Mouse (Mus musculus) liver, embryonic 16.5 days (tissue): Measurements from ENCODE around the gene Xrn1. TPM values are rescaled to one million over a fixed set of nuclear protein-coding genes. Genes with fewer than 3 reads are reported as not detected.
"Not testable (repeated sequence)": the region's sequence is repeated elsewhere in the genome, so short reads cannot be mapped to it uniquely, and the experiment has no call there.

Experiments
- ATAC-seq: fragments of 200-750 bp; cut with Nextera tagmentation; 2 replicates; pipeline ENCODE4 v1.8.0; 2017; ENCODE audit warnings: low read depth, mild to moderate bottlenecking, moderate number of reproducible peaks, moderate library complexity
- H3K27ac ChIP-seq: fragments of 300-500 bp; sonication (generic); 2 replicates; pipeline ENCODE4 v1.5.1; 2014; ENCODE audit warnings: mild to moderate bottlenecking, low read length
- H3K27me3 ChIP-seq: fragments of 300-500 bp; sonication (generic); 2 replicates; pipeline ENCODE4 v1.6.1; 2014; ENCODE audit warnings: low read depth, low read length, mixed read lengths; ENCODE audit not compliant: control insufficient read depth, insufficient read depth
- H3K36me3 ChIP-seq: fragments of 300-500 bp; sonication (generic); 2 replicates; pipeline ENCODE4 v1.6.1; 2014; ENCODE audit warnings: mild to moderate bottlenecking; ENCODE audit not compliant: control insufficient read depth, insufficient read depth
- H3K4me1 ChIP-seq: fragments of 300-500 bp; sonication (generic); 2 replicates; pipeline ENCODE4 v1.6.1; 2014; ENCODE audit warnings: low read depth, low read length, mixed read lengths; ENCODE audit not compliant: control insufficient read depth
- H3K4me2 ChIP-seq: fragments of 300-500 bp; sonication (generic); 2 replicates; pipeline ENCODE4 v1.6.1; 2014; ENCODE audit warnings: low read depth, low read length, mixed read lengths
- H3K4me3 ChIP-seq: fragments of 300-500 bp; sonication (generic); 2 replicates; pipeline ENCODE4 v1.5.1; 2014; ENCODE audit warnings: low read depth, mild to moderate bottlenecking, low read length
- H3K9ac ChIP-seq: fragments of 300-500 bp; sonication (generic); 2 replicates; pipeline ENCODE4 v1.6.1; 2014; ENCODE audit warnings: low read depth, low read length
- H3K9me3 ChIP-seq: fragments of 300-500 bp; sonication (generic); replicated peaks from 2 replicates; pipeline ENCODE4 v1.6.1; 2016; ENCODE audit warnings: low read length; ENCODE audit not compliant: control insufficient read depth
- WGBS: fragments of 180-500 bp; shearing (Covaris S2); extraction: QIAGEN DNeasy Blood & Tissue Kit; methylation state at CpG from one replicate; pipeline ENCODE4 v1.1.7; 2014; ENCODE audit not compliant: insufficient replicate concordance; 5-methylcytosine and 5-hydroxymethylcytosine counted together
- polyA plus RNA-seq: library from polyadenylated mRNA; unstranded; fragments of >200 nt; fragmentation: Nextera tagmentation; extraction: Ambion mirVana; gene quantifications from 2 replicates; pipeline ENCODE4 v1.2.1, GENCODE M21; 2015

Xrn1 gene
- polyA plus RNA-seq, 1 experiment from 2014 or later, result 6.1 TPM

DNA sequence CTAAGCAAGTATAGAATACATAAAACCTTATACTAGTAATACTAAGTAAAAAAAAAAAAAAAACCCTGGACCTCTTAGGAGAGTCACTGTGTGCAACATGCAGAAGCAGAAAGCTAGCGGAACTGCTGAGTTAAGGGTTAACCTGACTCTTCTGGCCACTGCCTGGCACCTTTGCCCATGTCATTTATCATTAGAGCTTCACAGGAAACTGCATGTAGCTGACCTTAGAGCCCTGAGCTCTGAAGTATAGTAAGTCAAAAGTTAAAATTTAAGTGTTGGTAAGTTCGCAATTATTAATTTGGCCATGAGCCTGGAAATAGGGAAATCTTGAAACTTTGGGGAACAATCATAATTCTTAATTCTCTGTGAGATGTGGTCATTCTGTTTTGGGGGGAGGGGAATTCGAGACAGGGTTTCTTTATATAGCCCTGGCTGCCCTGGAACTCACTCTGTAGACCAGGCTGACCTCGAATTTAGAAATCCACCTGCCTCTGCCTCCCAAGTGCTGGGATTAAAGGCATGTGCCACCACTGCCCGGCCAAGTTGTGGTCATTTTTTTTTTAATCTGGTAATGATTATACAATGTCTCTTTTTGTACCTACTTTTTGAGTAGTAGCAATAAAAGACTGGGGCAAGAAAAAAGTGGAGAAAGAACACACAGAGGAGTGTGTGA is 109.4 kb downstream of the Xrn1 start:
- ATAC-seq, result no peak
- no peaks in the 10 kb centered on the region for H3K27me3 ChIP-seq
- no peaks in the 10 kb centered on the region for H3K4me1 ChIP-seq
- no peak overlapping the region for H3K4me2 ChIP-seq
- H3K9me3 ChIP-seq, result no peaks in the 10 kb centered on the region
- no peak overlapping the region for H3K4me3 ChIP-seq
- H3K9ac ChIP-seq, result no peak overlapping the region
- H3K27ac ChIP-seq, result no peak overlapping the region
- WGBS, result 63% methylated on average over 5 of the region's 5 CpGs
- peaks cover under 1% of the 10 kb centered on the region; the same call in 1 of the 2 replicates for H3K36me3 ChIP-seq

DNA sequence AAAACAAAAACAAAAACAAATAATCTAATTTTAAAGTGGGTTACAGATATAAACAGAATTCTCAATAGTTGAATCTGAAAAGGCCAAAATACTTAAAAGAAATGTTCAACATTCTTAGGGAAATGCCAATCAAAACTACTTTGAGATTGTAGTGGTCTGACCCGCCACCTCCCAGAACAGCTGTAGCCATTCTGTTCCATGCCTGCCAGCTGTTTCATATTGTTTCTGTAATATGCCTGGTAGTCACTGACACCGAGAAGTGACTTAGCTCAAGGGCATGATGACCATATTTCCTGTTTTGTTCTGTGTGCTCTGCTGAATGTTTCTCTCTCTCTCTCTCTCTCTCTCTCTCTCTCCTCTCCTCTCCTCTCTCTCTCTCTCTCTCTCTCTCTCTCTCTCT is 112.9 kb downstream of the Xrn1 start:
- Histone ChIP-seq H3K4me3 (no peak overlapping the region), H3K27ac (no peak overlapping the region), H3K9me3 (no peaks in the 10 kb centered on the region), H3K4me2 (no peak overlapping the region), H3K27me3 (no peaks in the 10 kb centered on the region; the same call in 1 of the 2 replicates), H3K9ac (no peak overlapping the region), H3K36me3 (no peaks in the 10 kb centered on the region), H3K4me1 (no peaks in the 10 kb centered on the region)
- WGBS, result 43% methylated on average over 2 of the region's 2 CpGs
- ATAC-seq, result no peak

DNA sequence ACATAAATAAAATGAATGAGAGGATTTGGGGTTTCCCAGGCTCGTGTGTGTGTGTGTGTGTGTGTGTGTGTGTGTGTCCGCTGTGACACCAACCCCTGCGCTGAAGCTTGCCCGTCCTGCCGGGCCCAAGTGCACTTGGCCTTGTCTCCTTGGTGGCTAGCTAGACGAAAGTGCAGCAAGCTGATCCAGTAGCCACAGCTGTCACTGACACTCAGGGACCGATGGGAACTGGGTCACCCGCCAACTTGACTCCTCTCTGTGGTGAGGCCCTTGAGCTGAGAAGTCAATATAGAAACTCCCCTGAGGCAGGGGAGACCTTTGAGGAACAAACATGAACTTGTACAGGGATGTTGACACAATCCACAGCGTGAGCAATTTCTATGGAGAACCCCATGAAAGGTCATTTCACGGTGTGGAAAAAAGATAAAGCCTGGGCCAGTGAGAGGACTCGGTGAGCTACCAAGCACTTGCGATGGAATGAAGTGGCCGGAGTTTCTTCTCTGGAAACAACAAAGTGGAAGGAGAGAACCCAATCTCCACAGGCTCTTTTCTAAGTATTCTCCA is 124.3 kb downstream of the Xrn1 start:
- Histone ChIP-seq H3K4me1 (no peaks in the 10 kb centered on the region), H3K9me3 (no peaks in the 10 kb centered on the region), H3K4me3 (no peak overlapping the region), H3K9ac (no peak overlapping the region), H3K36me3 (no peaks in the 10 kb centered on the region), H3K27me3 (peaks cover 20% of the 10 kb centered on the region), H3K27ac (no peak overlapping the region), H3K4me2 (no peak overlapping the region)
- 70% methylated on average over 13 of the region's 13 CpGs for whole genome bisulfite sequencing
- no peak for ATAC-seq

DNA sequence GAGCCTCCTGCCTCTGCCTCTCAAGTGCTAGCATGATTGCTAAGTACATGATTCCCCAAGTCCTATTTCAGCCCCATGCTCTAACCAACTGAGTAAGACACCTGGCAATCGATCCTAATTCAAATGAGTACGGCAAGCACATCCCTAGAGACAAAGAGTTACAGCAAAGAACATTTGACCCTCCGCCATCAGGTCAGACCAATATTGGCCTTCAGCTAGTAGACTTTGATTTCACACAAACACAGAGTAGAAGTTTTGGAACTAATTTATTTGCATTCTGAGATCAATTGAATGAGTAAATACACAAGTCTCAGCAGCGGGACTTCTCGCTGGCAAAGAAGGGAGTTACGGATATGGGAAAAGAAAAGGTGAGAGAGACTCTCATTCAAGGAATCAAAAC is 130.7 kb downstream of the Xrn1 start:
- no peaks in the 10 kb centered on the region for H3K36me3 ChIP-seq
- 68% methylated on average over 6 of the region's 6 CpGs for WGBS
- no peaks in the 10 kb centered on the region for H3K4me1 ChIP-seq
- H3K4me3 ChIP-seq, result no peak overlapping the region
- no peak for ATAC-seq
- no peak overlapping the region for H3K4me2 ChIP-seq
- H3K9ac ChIP-seq, result no peak overlapping the region
- peaks cover 15% of the 10 kb centered on the region; the same call in 1 of the 2 replicates for H3K27me3 ChIP-seq
- H3K9me3 ChIP-seq, result no peaks in the 10 kb centered on the region
- no peak overlapping the region for H3K27ac ChIP-seq

DNA sequence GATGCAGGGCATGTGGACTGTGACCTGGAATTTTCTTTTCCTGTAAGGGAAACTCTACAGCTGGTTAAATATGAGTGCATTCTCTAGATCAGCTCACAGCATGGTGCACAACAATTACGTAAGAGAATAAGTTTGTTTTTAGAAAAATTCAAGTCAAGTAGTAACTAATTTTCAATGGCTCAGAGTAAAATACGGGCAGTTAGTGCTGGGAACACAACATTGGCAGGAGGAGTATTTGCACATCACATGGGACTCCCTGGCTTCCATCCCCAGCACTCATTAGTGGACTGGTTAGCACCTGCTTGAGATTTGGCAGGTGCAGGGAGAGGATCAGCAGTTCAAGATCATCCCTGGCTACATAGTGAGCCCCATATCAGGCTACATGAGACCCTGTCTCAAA is 133.1 kb downstream of the Xrn1 start:
- Histone ChIP-seq H3K4me3 (no peak overlapping the region), H3K27me3 (peaks cover 14% of the 10 kb centered on the region)
- 67% methylated on average over 2 of the region's 2 CpGs for WGBS

DNA sequence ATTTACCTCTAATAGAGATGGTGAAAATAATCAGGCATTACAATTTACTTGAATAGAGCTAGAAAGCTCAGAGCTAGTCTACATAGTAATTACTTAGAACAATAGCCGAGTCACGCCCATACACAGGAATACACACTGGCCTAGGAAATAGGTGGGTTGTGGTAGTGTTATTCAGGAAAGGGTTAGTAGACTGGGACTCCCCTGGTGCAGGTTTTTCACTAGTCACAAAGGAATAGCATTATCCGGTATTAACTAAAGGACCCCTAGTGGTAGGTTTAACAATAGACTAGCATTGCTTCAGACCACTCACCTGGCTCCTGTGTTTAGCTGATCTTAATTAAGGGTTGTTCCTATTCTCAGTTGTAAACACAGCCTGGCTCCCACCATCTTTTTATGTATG is 133.9 kb downstream of the Xrn1 start:
- not testable (repeated sequence) for H3K9me3 ChIP-seq, H3K4me3 ChIP-seq, H3K36me3 ChIP-seq, ATAC-seq, H3K4me1 ChIP-seq, H3K27ac ChIP-seq, H3K9ac ChIP-seq, H3K4me2 ChIP-seq
- 75% methylated on average over 3 of the region's 3 CpGs for WGBS
- peaks cover 14% of the 10 kb centered on the region for H3K27me3 ChIP-seq

More for the DNA sequence above, 133.1 kb downstream of the Xrn1 start:
- no peak overlapping the region for H3K4me2 ChIP-seq
- H3K9me3 ChIP-seq, result peaks cover 2% of the 10 kb centered on the region; the same call in 1 of the 2 replicates
- H3K4me1 ChIP-seq, result no peaks in the 10 kb centered on the region
- H3K36me3 ChIP-seq, result no peaks in the 10 kb centered on the region
- no peak for ATAC-seq
- no peak overlapping the region for H3K9ac ChIP-seq
- no peak overlapping the region for H3K27ac ChIP-seq

DNA sequence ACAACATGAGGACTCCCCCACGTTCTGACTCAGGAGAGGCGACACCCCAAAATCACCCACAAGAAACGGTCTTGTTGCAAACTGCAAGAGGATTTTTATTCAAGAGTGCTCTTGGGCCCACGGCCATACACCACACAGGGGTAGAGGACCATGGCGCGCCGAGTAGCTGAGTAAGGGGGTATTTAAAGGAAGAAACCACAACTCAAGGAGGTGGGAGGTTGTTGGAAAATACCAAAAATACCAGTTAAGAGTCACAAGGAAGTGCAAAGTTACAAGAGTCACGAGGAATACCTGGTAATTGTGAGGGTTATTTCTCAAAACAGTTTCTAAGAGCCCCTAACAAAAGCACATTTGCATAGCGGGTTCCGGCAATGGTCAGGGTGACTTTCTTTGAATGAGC is 138.1 kb downstream of the Xrn1 start:
- not testable (repeated sequence) for H3K9me3 ChIP-seq, ATAC-seq, H3K4me3 ChIP-seq, H3K4me2 ChIP-seq, H3K27ac ChIP-seq, H3K36me3 ChIP-seq, H3K4me1 ChIP-seq, H3K27me3 ChIP-seq, H3K9ac ChIP-seq
- WGBS, result 77% methylated on average over 10 of the region's 10 CpGs

DNA sequence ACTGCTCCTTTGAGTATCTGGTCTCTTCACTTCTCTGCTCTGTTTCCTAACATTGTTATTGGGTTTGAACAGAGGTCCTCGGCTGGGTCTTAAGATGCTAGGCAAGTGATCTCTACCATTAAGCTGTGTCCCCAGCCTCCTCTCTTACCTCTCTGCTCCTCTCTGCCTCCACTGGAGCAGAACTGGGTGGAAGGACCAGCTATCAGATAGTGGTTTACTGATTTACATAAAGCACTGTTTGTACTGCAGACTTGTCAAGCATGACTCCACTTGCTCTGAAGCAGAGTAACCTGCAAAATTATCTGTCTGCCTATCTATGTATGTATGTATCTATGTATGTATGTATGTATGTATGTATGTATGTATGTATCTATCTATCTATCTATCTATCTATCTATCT is 138.7 kb downstream of the Xrn1 start:
- no peak for ATAC-seq
- Histone ChIP-seq H3K9ac (no peak overlapping the region), H3K27ac (no peak overlapping the region), H3K27me3 (peaks cover 6% of the 10 kb centered on the region), H3K36me3 (no peaks in the 10 kb centered on the region), H3K4me3 (no peak overlapping the region), H3K9me3 (peaks cover 7% of the 10 kb centered on the region; the same call in 1 of the 2 replicates), H3K4me1 (no peaks in the 10 kb centered on the region), H3K4me2 (no peak overlapping the region)
- WGBS, result 82% methylated on average over 1 of the region's 1 CpGs

DNA sequence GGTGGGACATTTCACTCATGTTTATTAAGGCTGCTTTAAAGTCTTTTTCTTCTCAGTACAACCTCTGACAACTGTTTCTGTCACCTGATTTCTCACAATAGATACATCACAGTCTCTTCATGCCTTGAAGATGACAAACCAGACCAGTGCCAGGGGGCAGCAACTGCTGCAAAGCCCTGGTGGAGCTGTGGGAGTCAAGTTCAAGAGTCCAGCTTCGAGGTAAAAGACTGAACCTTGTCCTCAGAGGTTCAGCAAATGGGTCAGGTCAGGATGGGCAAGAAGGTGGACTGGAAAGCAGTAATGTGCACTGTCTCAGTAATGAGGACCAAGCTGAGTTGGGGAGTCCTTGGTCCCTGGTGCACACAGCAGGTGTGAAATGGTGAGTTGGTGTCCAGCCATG is 139.8 kb downstream of the Xrn1 start:
- 16% methylated on average over 1 of the region's 1 CpGs for WGBS

More for the DNA sequence above, 139.8 kb downstream of the Xrn1 start:
- H3K36me3 ChIP-seq, result no peaks in the 10 kb centered on the region
- H3K4me1 ChIP-seq, result no peaks in the 10 kb centered on the region
- no peak overlapping the region for H3K4me3 ChIP-seq
- H3K27ac ChIP-seq, result no peak overlapping the region
- no peak for ATAC-seq
- no peak overlapping the region for H3K4me2 ChIP-seq
- H3K27me3 ChIP-seq, result peaks cover 3% of the 10 kb centered on the region
- H3K9me3 ChIP-seq, result peaks cover 8% of the 10 kb centered on the region; the same call in 1 of the 2 replicates
- no peak overlapping the region for H3K9ac ChIP-seq
